Mouse (Mus musculus) layer of hippocampus, adult 9-10 months (tissue): ENCODE data around the gene Mfsd12.

Experiments
- DNase-seq: peaks from one replicate; pipeline ENCODE4 v3.0.0; 2022; ENCODE audit warnings: low spot score

Gene Mfsd12

GRCm38 (mm10) chr10:81356352-81356990 is 820 bp upstream of the Mfsd12 start:
- DNase-seq, result no peak

GRCm38 (mm10) chr10:81358209-81358608 is 918 bp downstream of the Mfsd12 start:
- DNase-seq, result no peak

GRCm38 (mm10) chr10:81358841-81359240 is 1.6 kb downstream of the Mfsd12 start:
- DNase-seq, result no peak

- no peak for DNase-seq
Measured at GRCm38 (mm10) chr10:81360721-81361120, 3.4 kb downstream of the Mfsd12 start.

GRCm38 (mm10) chr10:81362336-81362949 is 5.2 kb downstream of the Mfsd12 start:
- no peak for DNase-seq

- DNase-seq, result no peak
Measured at GRCm38 (mm10) chr10:81363436-81364346, 6.4 kb downstream of the Mfsd12 start.

- DNase-seq, result no peak
Measured at GRCm38 (mm10) chr10:81364666-81365065, 7.4 kb downstream of the Mfsd12 start.

- DNase-seq, result no peak
Measured at GRCm38 (mm10) chr10:81365073-81365472, 7.8 kb downstream of the Mfsd12 start.

- no peak for DNase-seq
Measured at GRCm38 (mm10) chr10:81365672-81366476, 8.6 kb downstream of the Mfsd12 start, which contains the start of gene 4930404N11Rik. 4930404N11Rik (minus strand) TSS chr10:81365816.

GRCm38 (mm10) chr10:81366477-81367206 is 9.4 kb downstream of the Mfsd12 start:
- no peak for DNase-seq

GRCm38 (mm10) chr10:81367207-81367495 is 9.9 kb downstream of the Mfsd12 start:
- no peak for DNase-seq

GRCm38 (mm10) chr10:81375322-81375721 is 18.0 kb downstream of the Mfsd12 start:
- no peak for DNase-seq

GRCm38 (mm10) chr10:81376561-81377361 is 19.5 kb downstream of the Mfsd12 start:
- DNase-seq, result no peak

- DNase-seq, result no peak
Measured at GRCm38 (mm10) chr10:81377362-81377664, 20.0 kb downstream of the Mfsd12 start.

- DNase-seq, result no peak
Measured at GRCm38 (mm10) chr10:81377793-81378552, 20.7 kb downstream of the Mfsd12 start, which contains the start of gene Fzr1. Fzr1 (minus strand) TSS chr10:81378516.

GRCm38 (mm10) chr10:81378553-81379182 is 21.4 kb downstream of the Mfsd12 start:
- peak; percentile 100 for DNase-seq

- no peak for DNase-seq
Measured at GRCm38 (mm10) chr10:81379183-81379553, 21.9 kb downstream of the Mfsd12 start.

GRCm38 (mm10) chr10:81379809-81380378 is 22.6 kb downstream of the Mfsd12 start:
- no peak for DNase-seq

GRCm38 (mm10) chr10:81382039-81382438 is 24.7 kb downstream of the Mfsd12 start:
- DNase-seq, result no peak
